Mouse (Mus musculus): ENCODE measurements around the gene Ccdc17. TPM values are rescaled to one million over a fixed set of nuclear protein-coding genes. Genes with fewer than 3 reads are reported as not detected.

The Ccdc17 gene
- polyA plus RNA-seq (2012; ENCODE audit: insufficient read depth, low replicate concordance), result 0.31 and 2.6 TPM in 2 replicates

DNA sequence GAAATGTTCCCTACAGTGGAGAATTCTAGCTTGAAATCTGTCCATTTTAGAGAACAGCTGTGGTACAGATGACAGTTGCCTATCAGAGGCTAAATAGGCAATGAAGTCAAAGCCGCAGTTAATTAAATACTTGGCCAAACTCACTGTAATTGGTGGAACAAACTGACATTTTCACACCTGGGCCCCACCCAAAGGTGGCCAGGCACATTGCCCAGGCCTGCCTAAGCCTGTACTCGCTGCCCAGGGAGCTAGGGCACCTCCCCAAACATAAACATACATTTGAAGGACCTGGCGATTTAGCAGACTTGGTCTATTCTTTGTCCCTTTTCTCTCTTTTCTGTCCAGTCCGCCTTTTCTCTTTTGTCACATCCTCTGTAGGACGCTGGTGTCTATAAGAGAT, at the start of gene Ccdc17:
TSS of gene Ccdc17 (plus strand) at position 276 of the 400 bp plus-strand sequence.
- TF ChIP-seq FLI1 (IDR thresholded peaks at IDR 0.05; ENCODE audit: low read length), result no peak
- no peak for TF ChIP-seq GATA1 (IDR thresholded peaks at IDR 0.05; ENCODE audit: borderline replicate concordance, low read length)
- Histone ChIP-seq H3K27me3 (replicated peaks) (no peaks in the 10 kb centered on the region), H3K4me3 (replicated peaks) (peak within 1 kb of the TSS; percentile 97), H3K4me1 (peaks cover 27% of the 10 kb centered on the region), H3K9me3 (peaks cover 9% of the 10 kb centered on the region; the same call in 1 of the 2 replicates), H3K36me3 (replicated peaks; ENCODE audit: low read length) (peaks cover 66% of the 10 kb centered on the region)

DNA sequence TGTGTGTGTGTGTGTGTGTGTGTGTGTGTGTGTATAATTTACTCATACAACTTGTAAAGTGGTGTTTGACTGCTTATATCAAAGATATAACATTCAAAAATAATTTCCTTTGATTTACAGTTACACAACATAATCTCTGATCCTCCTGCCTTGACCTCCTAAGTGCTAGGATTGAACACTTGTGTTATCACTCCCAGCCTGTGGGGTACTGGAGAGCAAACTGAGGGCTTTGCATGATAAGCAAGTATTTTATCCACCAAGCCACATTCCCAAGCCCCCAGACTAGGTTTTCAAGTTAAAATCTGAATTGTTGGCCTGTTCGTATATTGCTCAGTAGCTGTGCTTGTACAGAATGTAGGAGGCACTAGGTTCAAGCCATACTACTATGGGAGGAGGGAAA, 46.0 kb upstream of the Ccdc17 start:
- no peaks in the 10 kb centered on the region for H3K27me3 ChIP-seq (replicated peaks)
- H3K36me3 ChIP-seq (replicated peaks; ENCODE audit: low read length), result peaks cover 37% of the 10 kb centered on the region
- no peaks in the 10 kb centered on the region for H3K9me3 ChIP-seq
- no peak for TF ChIP-seq FLI1 (IDR thresholded peaks at IDR 0.05; ENCODE audit: low read length)
- TF ChIP-seq GATA1 (IDR thresholded peaks at IDR 0.05; ENCODE audit: borderline replicate concordance, low read length), result no peak
- H3K4me3 ChIP-seq (replicated peaks), result no peak overlapping the region
- H3K4me1 ChIP-seq, result no peaks in the 10 kb centered on the region; the same call in 1 of the 2 replicates

DNA sequence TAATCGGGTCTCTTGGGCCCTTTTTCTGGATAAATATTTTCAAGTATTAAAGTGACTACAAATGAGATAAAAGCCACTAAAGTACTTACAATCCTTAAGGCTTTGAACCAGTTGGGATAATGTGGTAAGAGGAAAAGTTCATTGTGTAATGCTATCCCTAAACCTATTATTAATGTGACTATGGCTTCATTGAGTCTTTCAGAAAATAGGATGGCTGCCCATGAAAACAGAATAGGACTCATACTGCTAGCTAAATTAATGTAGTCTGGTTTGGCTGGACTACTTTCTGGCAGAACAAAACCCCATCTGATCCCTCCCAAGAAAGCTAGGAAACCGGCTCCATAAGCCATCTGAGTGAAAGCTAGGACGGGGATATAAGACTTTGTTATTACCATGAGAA, 43.4 kb upstream of the Ccdc17 start:
- no peak overlapping the region for H3K4me3 ChIP-seq (replicated peaks)
- no peaks in the 10 kb centered on the region; the same call in 1 of the 2 replicates for H3K4me1 ChIP-seq
- no peaks in the 10 kb centered on the region for H3K27me3 ChIP-seq (replicated peaks)
- TF ChIP-seq GATA1 (IDR thresholded peaks at IDR 0.05; ENCODE audit: borderline replicate concordance, low read length) (no peak), FLI1 (IDR thresholded peaks at IDR 0.05; ENCODE audit: low read length) (no peak)
- peaks cover 37% of the 10 kb centered on the region for H3K36me3 ChIP-seq (replicated peaks; ENCODE audit: low read length)
- no peaks in the 10 kb centered on the region for H3K9me3 ChIP-seq

DNA sequence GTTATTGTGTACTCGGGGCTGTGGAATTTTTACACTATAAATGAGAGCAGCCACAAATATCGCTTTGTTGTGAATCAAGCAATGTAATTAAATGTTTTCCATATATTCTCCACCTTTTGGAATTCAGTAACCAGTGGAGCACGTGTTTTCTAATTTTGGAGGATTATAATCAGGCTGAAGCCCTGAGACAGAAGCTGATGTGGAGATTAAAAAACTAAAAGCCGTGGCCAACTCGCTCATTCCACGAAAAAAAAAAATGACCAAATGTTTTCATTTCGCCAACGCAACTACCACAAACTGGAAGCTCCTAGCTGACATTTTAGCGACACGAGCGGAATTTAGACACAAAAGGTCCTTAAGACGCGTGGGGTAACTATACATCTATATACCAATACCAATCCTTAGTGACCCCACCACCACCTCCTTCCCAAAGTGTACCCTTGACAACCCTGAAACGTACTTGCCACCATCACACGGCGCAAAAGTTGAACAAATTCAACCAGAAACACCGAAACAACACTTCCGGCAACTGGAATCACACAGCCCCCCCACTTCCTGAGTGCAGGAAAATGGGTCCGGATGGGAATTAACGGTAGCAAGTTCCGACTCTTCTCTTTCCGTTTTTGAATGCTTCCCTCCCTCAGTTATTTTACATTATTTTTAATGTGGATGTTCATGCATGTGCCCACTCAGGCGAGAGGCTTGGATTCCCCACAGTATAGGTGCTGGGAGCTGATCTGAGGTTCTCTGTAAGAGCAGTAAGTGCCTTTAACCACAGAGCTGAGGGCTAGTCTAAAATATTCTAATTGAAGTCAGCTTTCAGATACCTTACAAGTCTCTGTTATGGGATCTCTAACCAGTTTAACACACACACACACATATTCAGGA, 40.8 kb upstream of the Ccdc17 start, which contains the start of gene Tmem69:
TSS of gene Tmem69 (minus strand) at position 524 of the 888 bp plus-strand sequence.
- H3K27me3 ChIP-seq (replicated peaks), result no peaks in the 10 kb centered on the region

DNA sequence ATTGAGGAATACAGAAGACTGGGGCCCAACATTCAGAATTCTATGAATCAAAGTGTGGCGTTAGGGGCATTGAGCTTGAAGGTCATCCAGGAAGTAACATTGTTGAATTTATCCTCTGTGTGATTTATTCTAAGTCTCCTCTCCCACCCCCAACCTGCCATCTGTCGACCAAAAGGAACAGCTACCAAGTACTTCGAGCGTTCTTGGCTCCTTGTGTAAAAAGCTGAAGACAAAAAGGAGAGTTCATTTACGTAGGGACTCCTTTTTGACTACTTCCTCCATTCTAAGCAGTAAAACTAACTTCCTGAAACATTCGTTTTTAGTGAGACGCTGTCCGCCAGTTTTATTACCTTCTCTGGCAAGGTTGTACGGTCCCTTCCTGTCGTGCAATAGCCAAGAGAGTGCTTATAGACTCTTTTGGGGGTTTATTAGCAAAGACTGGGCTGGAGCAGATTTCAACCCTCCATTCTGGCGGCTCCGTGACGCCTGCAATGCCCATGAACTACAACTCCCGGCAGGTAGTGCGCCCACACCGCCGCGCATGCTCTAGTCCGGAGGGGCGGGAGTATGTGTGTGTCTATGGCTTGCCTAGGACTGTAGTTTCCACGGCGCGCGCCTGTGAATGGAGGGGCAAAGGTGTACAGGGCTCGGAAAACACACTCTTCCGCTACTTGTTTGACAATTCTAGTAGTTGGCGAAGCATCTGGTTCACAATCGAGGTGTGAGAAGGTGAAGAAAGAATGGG, 39.7 kb upstream of the Ccdc17 start:
- peaks cover 22% of the 10 kb centered on the region for H3K4me1 ChIP-seq
- TF ChIP-seq FLI1 (IDR thresholded peaks at IDR 0.05; ENCODE audit: low read length), result no peak
- TF ChIP-seq GATA1 (IDR thresholded peaks at IDR 0.05; ENCODE audit: borderline replicate concordance, low read length), result no peak
- H3K36me3 ChIP-seq (replicated peaks; ENCODE audit: low read length), result peaks cover 24% of the 10 kb centered on the region
- peak overlapping the region; percentile 99 for H3K4me3 ChIP-seq (replicated peaks)
- no peaks in the 10 kb centered on the region for H3K9me3 ChIP-seq
- H3K27me3 ChIP-seq (replicated peaks), result no peaks in the 10 kb centered on the region

More for the DNA sequence above, 40.8 kb upstream of the Ccdc17 start, which contains the start of gene Tmem69:
- no peaks in the 10 kb centered on the region for H3K9me3 ChIP-seq
- H3K36me3 ChIP-seq (replicated peaks; ENCODE audit: low read length), result peaks cover 31% of the 10 kb centered on the region
- H3K4me1 ChIP-seq, result peaks cover 12% of the 10 kb centered on the region
- TF ChIP-seq GATA1 (IDR thresholded peaks at IDR 0.05; ENCODE audit: borderline replicate concordance, low read length), result no peak
- no peak for TF ChIP-seq FLI1 (IDR thresholded peaks at IDR 0.05; ENCODE audit: low read length)
- peak within 1 kb of the TSS; percentile 99 for H3K4me3 ChIP-seq (replicated peaks)

DNA sequence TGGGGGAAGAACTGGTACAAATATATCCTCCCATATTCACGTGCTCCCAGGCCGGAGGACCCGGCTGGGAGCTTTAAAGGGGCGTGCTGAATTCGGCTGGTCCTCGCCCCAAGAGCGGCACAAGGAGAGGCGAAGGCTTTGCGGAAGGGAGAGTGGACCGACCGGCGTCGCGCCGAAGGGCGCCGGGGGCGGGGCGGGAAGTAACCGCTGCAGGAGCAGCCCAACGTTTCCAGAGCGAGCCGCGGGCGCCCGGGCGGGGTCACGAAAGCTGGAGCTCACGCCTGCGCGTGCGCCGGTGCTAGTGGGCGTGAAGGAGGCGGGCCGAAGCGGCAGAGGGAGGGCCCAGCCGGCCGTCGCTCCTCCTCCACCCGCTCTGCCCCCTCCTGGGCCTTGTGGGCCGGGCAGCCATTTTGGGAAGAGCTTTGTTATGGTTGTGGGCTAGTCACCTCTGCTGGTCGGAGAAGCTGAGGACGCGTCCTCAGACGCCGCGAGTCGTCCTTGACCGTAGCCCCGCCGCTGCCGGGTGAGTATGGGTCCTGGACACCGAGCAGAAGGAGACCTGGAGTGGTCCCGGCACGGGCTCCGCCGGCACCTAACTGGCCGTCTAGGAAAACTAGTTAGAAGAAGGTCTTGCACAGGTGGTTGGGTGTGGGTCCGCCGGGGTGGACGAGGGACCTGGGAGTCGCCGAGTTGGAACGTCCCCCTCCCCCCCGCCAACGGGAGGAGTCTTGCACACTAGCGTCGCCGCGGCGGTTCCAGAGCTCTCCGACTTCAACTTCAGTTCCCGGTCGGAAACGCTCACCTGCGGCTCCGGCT, 38.9 kb upstream of the Ccdc17 start, which contains the start of gene Gpbp1l1:
TSS of gene Gpbp1l1 (plus strand) at position 353 of the 816 bp plus-strand sequence.
- Histone ChIP-seq H3K9me3 (no peaks in the 10 kb centered on the region), H3K27me3 (replicated peaks) (no peaks in the 10 kb centered on the region), H3K36me3 (replicated peaks; ENCODE audit: low read length) (peaks cover 26% of the 10 kb centered on the region), H3K4me3 (replicated peaks) (peak within 1 kb of the TSS; percentile 99), H3K4me1 (peaks cover 30% of the 10 kb centered on the region)
- TF ChIP-seq FLI1 (IDR thresholded peaks at IDR 0.05; ENCODE audit: low read length) (no peak), GATA1 (IDR thresholded peaks at IDR 0.05; ENCODE audit: borderline replicate concordance, low read length) (no peak)

DNA sequence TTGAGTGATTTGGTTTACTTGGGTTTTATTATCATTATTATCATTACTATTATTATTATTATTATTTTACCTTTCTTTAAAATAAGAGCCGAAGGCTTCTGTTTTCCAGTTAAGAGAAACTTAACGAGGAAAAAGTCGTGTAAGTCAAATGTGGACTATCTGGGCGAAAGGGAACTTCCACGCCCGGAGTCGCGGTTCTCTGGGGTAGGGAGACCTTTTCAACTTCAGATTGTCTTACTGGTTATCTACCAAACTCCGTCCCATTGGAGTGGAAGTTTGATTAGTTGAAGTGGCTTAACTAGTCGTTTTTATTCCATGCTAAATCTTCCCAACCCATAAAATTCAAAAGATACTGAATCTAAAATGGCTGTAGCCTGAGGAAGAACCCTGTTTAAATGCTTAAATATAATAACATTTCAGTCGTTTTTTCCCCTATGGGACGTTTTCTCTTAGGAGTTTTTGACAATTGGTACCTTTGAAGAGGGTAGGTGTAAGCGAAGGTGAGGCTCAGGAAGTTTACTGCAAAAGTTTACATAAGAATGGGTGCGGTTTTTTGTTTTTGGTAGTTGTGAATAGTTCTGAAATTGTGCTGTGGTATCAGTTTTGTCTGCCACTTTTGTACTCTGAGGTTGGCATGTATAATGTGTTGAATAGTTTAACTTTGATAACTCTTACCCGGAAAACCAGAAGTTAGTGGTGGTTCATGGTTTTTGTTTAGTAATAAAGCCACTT, 38.1 kb upstream of the Ccdc17 start:
- Histone ChIP-seq H3K4me1 (peaks cover 36% of the 10 kb centered on the region), H3K36me3 (replicated peaks; ENCODE audit: low read length) (peaks cover 22% of the 10 kb centered on the region), H3K4me3 (replicated peaks) (peak overlapping the region; percentile 99), H3K9me3 (no peaks in the 10 kb centered on the region), H3K27me3 (replicated peaks) (no peaks in the 10 kb centered on the region)
- no peak for TF ChIP-seq GATA1 (IDR thresholded peaks at IDR 0.05; ENCODE audit: borderline replicate concordance, low read length)
- no peak for TF ChIP-seq FLI1 (IDR thresholded peaks at IDR 0.05; ENCODE audit: low read length)

DNA sequence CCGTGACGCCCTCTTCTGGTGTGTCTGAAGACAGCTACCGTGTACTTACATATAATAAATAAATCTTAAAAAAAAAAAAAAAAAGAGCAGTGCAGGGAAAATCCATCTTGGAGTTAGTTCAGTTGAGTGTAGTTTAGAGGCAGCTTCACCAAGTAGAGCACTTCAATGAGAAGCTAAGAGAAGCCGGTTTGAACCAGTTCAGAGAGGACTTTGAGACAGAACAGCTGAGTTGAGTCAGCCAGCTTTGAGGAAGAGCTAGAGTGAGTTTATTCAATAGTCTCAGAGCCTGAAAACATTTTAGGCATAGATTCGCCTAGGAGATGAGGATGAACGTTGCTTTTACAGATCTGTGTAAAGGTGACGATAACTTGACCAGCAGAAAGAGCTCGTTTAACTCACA, 661 bp upstream of the Ccdc17 start:
- Histone ChIP-seq H3K36me3 (replicated peaks; ENCODE audit: low read length) (peaks cover 66% of the 10 kb centered on the region), H3K9me3 (peaks cover 9% of the 10 kb centered on the region; the same call in 1 of the 2 replicates), H3K4me1 (peaks cover 27% of the 10 kb centered on the region), H3K4me3 (replicated peaks) (no peak overlapping the region), H3K27me3 (replicated peaks) (no peaks in the 10 kb centered on the region)
- TF ChIP-seq FLI1 (IDR thresholded peaks at IDR 0.05; ENCODE audit: low read length), result no peak
- TF ChIP-seq GATA1 (IDR thresholded peaks at IDR 0.05; ENCODE audit: borderline replicate concordance, low read length), result no peak
